Mouse (Mus musculus): Measurements from ENCODE around the gene Hemk1.

- TF ChIP-seq FOSL1 (IDR thresholded peaks at IDR 0.05; ENCODE audit: insufficient read depth, low read length, poor library complexity, severe bottlenecking) (no peak), CTCF (IDR thresholded peaks at IDR 0.05; ENCODE audit: control insufficient read depth, insufficient read depth, insufficient read length) (no peak), MAX (IDR thresholded peaks at IDR 0.05) (no peak), MYOG (IDR thresholded peaks at IDR 0.05; ENCODE audit: control insufficient read depth, extremely low read depth, insufficient read length) (no peak)
These were observed 7.4 kb downstream of the Hemk1 start for GRCm38 (mm10) chr9:107330791-107331190.

Data from C2C12 (cell line).